Mouse (Mus musculus) limb, embryonic 14.5 days (tissue): ENCODE data around the gene Fmnl3. TPM values are rescaled to one million over a fixed set of nuclear protein-coding genes. Genes with fewer than 3 reads are reported as not detected.
A peak's percentile ranks its signal among the peaks of the same experiment; 100 is the strongest.
"Not testable (repeated sequence)": the region's sequence is repeated elsewhere in the genome, so short reads cannot be mapped to it uniquely, and the experiment has no call there.

ENCODE experiments used
- ATAC-seq: fragments of 200-750 bp; cut with Nextera tagmentation; 2 replicates; pipeline ENCODE4 v1.8.0; 2017; ENCODE audit warnings: low read depth, moderate number of reproducible peaks, moderate TSS enrichment; ENCODE audit not compliant: low FRiP score
- DNase-seq: peaks from one replicate; pipeline ENCODE4 v3.0.0-alpha.2; 2015; ENCODE audit warnings: low spot score
- H3K27ac ChIP-seq: fragments of 300-500 bp; sonication (generic); replicated peaks from 2 replicates; pipeline ENCODE4 v1.5.1; 2014; ENCODE audit warnings: low read depth, mild to moderate bottlenecking, low read length, moderate library complexity, mixed read lengths
- H3K27me3 ChIP-seq: fragments of 300-500 bp; sonication (generic); 2 replicates; pipeline ENCODE4 v1.6.1; 2014; ENCODE audit warnings: low read length, mixed read lengths; ENCODE audit not compliant: control insufficient read depth, insufficient read depth
- H3K36me3 ChIP-seq: fragments of 300-500 bp; sonication (generic); 2 replicates; pipeline ENCODE4 v1.6.1; 2014; ENCODE audit warnings: mild to moderate bottlenecking, low read length, moderate library complexity, mixed read lengths; ENCODE audit not compliant: control insufficient read depth, insufficient read depth
- H3K4me1 ChIP-seq: fragments of 300-500 bp; sonication (generic); 2 replicates; pipeline ENCODE4 v1.6.1; 2014; ENCODE audit warnings: antibody characterized with exemption, low read length, mixed read lengths; ENCODE audit not compliant: control insufficient read depth, insufficient read depth
- H3K4me2 ChIP-seq: fragments of 300-500 bp; sonication (generic); replicated peaks from 2 replicates; pipeline ENCODE4 v1.6.1; 2014; ENCODE audit warnings: low read depth, mild to moderate bottlenecking, low read length, moderate library complexity; ENCODE audit not compliant: severe bottlenecking
- H3K4me3 ChIP-seq: fragments of 300-500 bp; sonication (generic); replicated peaks from 2 replicates; pipeline ENCODE4 v1.5.1; 2014; ENCODE audit warnings: low read length
- H3K9ac ChIP-seq: fragments of 300-500 bp; sonication (generic); 2 replicates; pipeline ENCODE4 v1.6.1; 2014; ENCODE audit warnings: mild to moderate bottlenecking, low read depth, low read length, moderate library complexity; ENCODE audit not compliant: severe bottlenecking
- H3K9me3 ChIP-seq: fragments of 300-500 bp; sonication (generic); 2 replicates; pipeline ENCODE4 v1.6.1; 2016; ENCODE audit warnings: low read length; ENCODE audit not compliant: control insufficient read depth
- POLR2A ChIP-seq: fragments of 200-500 bp; IDR thresholded peaks from 2 replicates; pipeline ENCODE4 v1.8.0; 2012; ENCODE audit warnings: inconsistent platforms, mild to moderate bottlenecking, moderate library complexity, borderline replicate concordance; ENCODE audit not compliant: insufficient read depth, insufficient read length; ENCODE audit errors: extremely low read depth
- WGBS: fragments of 180-500 bp; shearing (Covaris S2); extraction: QIAGEN DNeasy Blood & Tissue Kit; methylation state at CpG from one replicate; pipeline ENCODE4 v1.1.7; 2014; 5-methylcytosine and 5-hydroxymethylcytosine counted together
- polyA plus RNA-seq, 2 experiments: library from polyadenylated mRNA; depleted of rRNA in 1 of 2; stranded (reverse) in 1 of 2; unstranded in 1 of 2; fragments of >200 nt; fragmentation: Nextera tagmentation in 1 of 2; extraction: Ambion mirVana in 1 of 2; gene quantifications; 2 replicates each; pipeline versions ENCODE4 v1.2.1 to v1.2.3; 2012 to 2014

Fmnl3 gene
- polyA plus RNA-seq, 2 experiments = 19.8 to 55.0 TPM

DNA sequence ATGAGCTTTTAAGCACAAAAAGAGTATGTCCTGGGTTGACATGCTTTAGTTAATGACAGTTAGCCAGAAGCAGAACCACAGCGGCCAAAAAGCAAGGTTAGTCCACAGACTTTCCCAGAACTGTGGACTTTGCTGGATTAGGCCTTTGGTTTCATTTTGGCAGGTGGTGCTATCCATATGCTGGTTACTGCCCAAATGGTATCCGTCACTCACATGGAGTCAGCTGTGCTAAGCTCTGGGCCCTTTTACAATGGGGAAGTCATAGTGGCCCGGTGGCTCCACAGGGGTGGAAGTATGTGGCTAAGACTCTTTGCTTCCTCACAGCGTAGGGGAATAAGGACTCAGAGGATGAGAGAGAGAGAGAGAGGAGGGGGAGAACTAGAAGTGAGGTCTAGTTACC lies 17.7 kb upstream of the Fmnl3 start:
- no peaks in the 10 kb centered on the region for H3K9me3 ChIP-seq
- H3K4me2 ChIP-seq = no peak overlapping the region
- ATAC-seq = no peak
- no peaks in the 10 kb centered on the region for H3K27me3 ChIP-seq
- no peak overlapping the region for H3K27ac ChIP-seq
- 73% methylated on average over 4 of the region's 4 CpGs for WGBS
- no peak for DNase-seq
- no peak overlapping the region for H3K4me3 ChIP-seq
- TF ChIP-seq POLR2A = no peak
- H3K9ac ChIP-seq = no peak overlapping the region
- peaks cover 12% of the 10 kb centered on the region for H3K4me1 ChIP-seq
- no peaks in the 10 kb centered on the region for H3K36me3 ChIP-seq

DNA sequence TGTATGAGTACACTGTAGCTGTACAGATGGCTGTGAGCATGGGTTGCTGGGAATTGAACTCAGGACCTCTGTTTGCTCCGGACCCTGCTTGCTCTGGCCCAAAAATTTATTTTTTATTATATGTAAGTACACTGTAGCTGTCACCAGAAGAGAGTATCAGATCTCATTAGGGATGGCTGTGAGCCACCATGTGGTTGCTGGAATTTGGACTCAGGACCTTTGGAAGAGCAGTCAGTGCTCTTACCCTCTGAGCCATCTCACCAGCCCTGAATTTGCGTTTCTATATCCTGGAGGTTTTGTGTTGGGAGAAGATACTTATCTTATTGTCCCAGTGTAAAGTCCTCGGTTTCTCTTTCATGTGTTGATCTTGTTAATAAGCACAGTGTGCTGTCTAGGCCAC lies 16.5 kb upstream of the Fmnl3 start:
- H3K36me3 ChIP-seq = no peaks in the 10 kb centered on the region
- no peaks in the 10 kb centered on the region for H3K27me3 ChIP-seq
- ATAC-seq (no peak), DNase-seq (no peak)
- H3K27ac ChIP-seq = no peak overlapping the region
- no peak overlapping the region for H3K4me3 ChIP-seq
- 78% methylated on average over 3 of the region's 3 CpGs for WGBS
- no peak overlapping the region for H3K9ac ChIP-seq
- no peak overlapping the region for H3K4me2 ChIP-seq
- peaks cover 8% of the 10 kb centered on the region for H3K4me1 ChIP-seq
- no peaks in the 10 kb centered on the region for H3K9me3 ChIP-seq
- TF ChIP-seq POLR2A = no peak

DNA sequence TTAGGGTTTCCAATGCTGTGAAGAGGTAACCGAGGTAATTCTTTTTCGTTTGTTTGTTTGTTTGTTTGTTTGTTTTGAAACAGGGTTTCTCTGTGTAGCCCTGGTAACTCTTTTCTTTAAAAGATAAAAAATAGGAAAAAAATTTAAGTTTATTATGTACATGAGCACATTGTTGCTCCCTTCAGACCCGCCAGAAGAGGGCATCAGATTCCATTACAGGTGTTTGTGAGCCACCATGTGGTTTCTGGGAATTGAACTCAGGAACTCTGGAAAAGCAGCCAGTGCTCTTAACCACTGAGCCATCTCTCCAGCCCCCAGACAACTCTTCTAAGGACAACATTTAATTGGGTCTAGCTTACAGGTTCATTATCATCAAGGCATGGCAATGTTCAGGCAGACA lies 15.8 kb upstream of the Fmnl3 start:
- H3K9ac ChIP-seq, H3K9me3 ChIP-seq, DNase-seq, H3K36me3 ChIP-seq, H3K27me3 ChIP-seq, ATAC-seq, H3K4me3 ChIP-seq, H3K4me2 ChIP-seq, H3K4me1 ChIP-seq, H3K27ac ChIP-seq: not testable (repeated sequence)
- 72% methylated on average over 3 of the region's 3 CpGs for WGBS

DNA sequence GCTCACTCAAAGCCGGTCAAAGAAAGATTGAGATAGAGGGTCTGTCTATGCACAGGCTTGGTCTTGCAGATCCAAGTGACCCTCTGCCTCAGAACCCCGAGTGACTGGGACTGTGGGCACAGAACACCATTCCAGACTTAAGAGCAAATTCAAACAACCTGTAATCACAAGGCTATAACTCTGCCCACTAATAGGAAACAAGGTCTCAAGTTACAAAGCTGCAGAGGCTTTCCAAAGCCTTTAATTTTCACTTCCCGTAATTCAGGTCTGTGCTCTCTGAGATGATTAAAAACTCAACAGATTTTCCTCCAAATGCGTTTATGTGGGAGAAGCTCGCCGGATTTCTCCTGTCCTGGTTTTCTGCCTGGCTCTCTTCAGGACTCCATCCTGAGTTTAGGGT lies 13.8 kb upstream of the Fmnl3 start:
- no peak for TF ChIP-seq POLR2A
- DNase-seq = no peak
- no peak overlapping the region for H3K9ac ChIP-seq
- H3K27ac ChIP-seq = 0 out of 2 replicates have a peak overlapping the region, but pooled peaks have one; percentile 19
- no peaks in the 10 kb centered on the region for H3K27me3 ChIP-seq
- no peaks in the 10 kb centered on the region for H3K9me3 ChIP-seq
- peaks cover 8% of the 10 kb centered on the region for H3K4me1 ChIP-seq
- ATAC-seq = no peak
- no peak overlapping the region for H3K4me2 ChIP-seq
- no peak overlapping the region for H3K4me3 ChIP-seq
- H3K36me3 ChIP-seq = no peaks in the 10 kb centered on the region
- WGBS = 14% methylated on average over 6 of the region's 6 CpGs

DNA sequence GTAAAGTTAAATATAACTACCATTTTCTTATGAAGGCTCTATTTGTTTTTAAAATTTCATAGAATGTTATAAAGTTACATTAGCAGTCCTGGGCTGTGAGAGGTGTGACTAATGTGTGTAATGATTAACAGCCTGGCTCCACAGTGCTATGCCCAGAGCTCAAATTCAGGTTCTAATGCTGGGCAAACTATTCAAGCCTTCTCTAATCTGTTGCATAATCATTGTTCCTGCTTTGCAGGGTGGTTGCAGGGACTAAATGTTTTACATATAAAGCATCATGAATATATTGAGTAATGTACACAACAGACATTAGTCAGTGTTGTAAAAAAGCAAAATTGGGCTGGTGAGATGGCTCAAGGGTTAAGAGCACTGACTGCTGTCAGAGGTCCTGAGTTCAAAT lies 12.6 kb upstream of the Fmnl3 start:
- Histone ChIP-seq H3K4me2 (no peak overlapping the region), H3K9me3 (no peaks in the 10 kb centered on the region), H3K36me3 (no peaks in the 10 kb centered on the region), H3K27me3 (no peaks in the 10 kb centered on the region), H3K27ac (no peak overlapping the region), H3K4me1 (peaks cover 8% of the 10 kb centered on the region), H3K9ac (no peak overlapping the region), H3K4me3 (no peak overlapping the region)
- no peak for TF ChIP-seq POLR2A
- DNase-seq (no peak), ATAC-seq (no peak)

DNA sequence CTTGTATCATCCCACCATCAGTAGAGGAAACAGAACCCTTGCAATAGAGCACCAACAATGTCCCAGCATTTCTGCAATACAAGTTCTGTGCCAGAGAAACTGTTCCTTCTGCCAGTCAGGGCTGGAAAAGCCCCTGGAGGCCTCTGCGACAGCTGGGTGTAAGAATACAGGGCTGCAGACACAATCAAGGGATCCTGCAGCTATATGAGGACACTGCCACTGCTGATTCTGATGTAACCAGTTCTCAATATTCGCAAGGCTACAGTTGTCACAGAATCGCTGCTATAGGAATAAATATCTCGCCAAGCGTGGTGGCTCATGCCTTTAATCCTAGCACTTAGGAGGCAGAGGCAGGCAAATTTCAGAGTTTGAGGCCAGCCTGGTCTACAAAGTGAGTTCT lies 6.0 kb upstream of the Fmnl3 start:
- WGBS = 79% methylated on average over 5 of the region's 5 CpGs
- DNase-seq = no peak

More for the DNA sequence above, 6.0 kb upstream of the Fmnl3 start:
- Histone ChIP-seq H3K9ac (no peak overlapping the region), H3K4me3 (no peak overlapping the region), H3K4me1 (no peaks in the 10 kb centered on the region), H3K9me3 (no peaks in the 10 kb centered on the region), H3K27ac (no peak overlapping the region), H3K4me2 (no peak overlapping the region), H3K27me3 (no peaks in the 10 kb centered on the region), H3K36me3 (no peaks in the 10 kb centered on the region)
- no peak for ATAC-seq
- no peak for TF ChIP-seq POLR2A
